Mouse (Mus musculus): ENCODE measurements around the gene Eif6.

GRCm38 (mm10) chr2:155775685-155776263 is 51.0 kb downstream of the Eif6 start:
- no peak for TF ChIP-seq HCFC1 (IDR thresholded peaks at IDR 0.05; ENCODE audit: low read depth, low read length)
- no peak for TF ChIP-seq POLR2A (IDR thresholded peaks at IDR 0.05; ENCODE audit: low read depth, low read length)
- no peak for TF ChIP-seq CTCF (conservative IDR thresholded peaks at IDR 0.05 in 1 of 2, IDR thresholded peaks at IDR 0.05 in 1 of 2; ENCODE audit: low read depth in 2 of 2, low read length in 2 of 2)
- no peak for TF ChIP-seq UBTF (IDR thresholded peaks at IDR 0.05; ENCODE audit: low read depth, low read length)
- no peak for TF ChIP-seq ZNF384 (IDR thresholded peaks at IDR 0.05; ENCODE audit: low read depth, low read length)
- TF ChIP-seq ETS1 (conservative IDR thresholded peaks at IDR 0.05; ENCODE audit: low read depth, low read length) = no peak
- TF ChIP-seq USF1 (IDR thresholded peaks at IDR 0.05; ENCODE audit: low read depth, low read length) = no peak
- TF ChIP-seq RAD21 (IDR thresholded peaks at IDR 0.05; ENCODE audit: low read depth, low read length) = no peak
- TF ChIP-seq MAFK (IDR thresholded peaks at IDR 0.05; ENCODE audit: insufficient replicate concordance, low read length) = no peak
- no peak for TF ChIP-seq JUND (conservative IDR thresholded peaks at IDR 0.05; ENCODE audit: low read depth, low read length)

Measured in CH12.LX (cell line).